Mouse (Mus musculus) lung, postnatal 10 days (tissue): ENCODE results near the gene Adarb2.

Experiments used
- DNase-seq: peaks from one replicate; pipeline ENCODE4 v3.0.0; 2021

The Adarb2 gene

GRCm38 (mm10) chr13:8487756-8488434, 285.2 kb downstream of the Adarb2 start:
- DNase-seq = no peak

- DNase-seq = no peak
Measured at GRCm38 (mm10) chr13:8493363-8493762, 290.7 kb downstream of the Adarb2 start.

GRCm38 (mm10) chr13:8499551-8499950, 296.9 kb downstream of the Adarb2 start:
- DNase-seq = no peak

GRCm38 (mm10) chr13:8511069-8511817, 308.6 kb downstream of the Adarb2 start:
- DNase-seq = no peak

GRCm38 (mm10) chr13:8515979-8516715, 313.5 kb downstream of the Adarb2 start:
- DNase-seq = no peak

GRCm38 (mm10) chr13:8519204-8519603, 316.5 kb downstream of the Adarb2 start:
- DNase-seq = no peak

GRCm38 (mm10) chr13:8525748-8526631, 323.3 kb downstream of the Adarb2 start:
- no peak for DNase-seq

- DNase-seq = no peak
Measured at GRCm38 (mm10) chr13:8534265-8535113, 331.8 kb downstream of the Adarb2 start.

- no peak for DNase-seq
Measured at GRCm38 (mm10) chr13:8538481-8538880, 335.8 kb downstream of the Adarb2 start.

- DNase-seq = no peak
Measured at GRCm38 (mm10) chr13:8538896-8539295, 336.2 kb downstream of the Adarb2 start.

- DNase-seq = no peak
Measured at GRCm38 (mm10) chr13:8542684-8543083, 340.0 kb downstream of the Adarb2 start.

- no peak for DNase-seq
Measured at GRCm38 (mm10) chr13:8552242-8552641, 349.6 kb downstream of the Adarb2 start.

GRCm38 (mm10) chr13:8557784-8558183, 355.1 kb downstream of the Adarb2 start:
- DNase-seq = no peak

- no peak for DNase-seq
Measured at GRCm38 (mm10) chr13:8560485-8560884, 357.8 kb downstream of the Adarb2 start.

- DNase-seq = no peak
Measured at GRCm38 (mm10) chr13:8563161-8563560, 360.5 kb downstream of the Adarb2 start.

- DNase-seq = no peak
Measured at GRCm38 (mm10) chr13:8567111-8568026, 364.7 kb downstream of the Adarb2 start.

- DNase-seq = no peak
Measured at GRCm38 (mm10) chr13:8570269-8570668, 367.6 kb downstream of the Adarb2 start.

GRCm38 (mm10) chr13:8573908-8574307, 371.2 kb downstream of the Adarb2 start:
- no peak for DNase-seq

GRCm38 (mm10) chr13:8584257-8585005, 381.8 kb downstream of the Adarb2 start:
- DNase-seq = no peak

GRCm38 (mm10) chr13:8587447-8587846, 384.8 kb downstream of the Adarb2 start:
- DNase-seq = no peak
